Mouse (Mus musculus) duodenum, adult 2 months (tissue): Measurements from ENCODE around the gene Usp43. TPM values are rescaled to one million over a fixed set of nuclear protein-coding genes. Genes with fewer than 3 reads are reported as not detected.

ENCODE experiments used
- polyA plus RNA-seq: library from polyadenylated mRNA; depleted of rRNA; stranded (reverse); fragments of >200 nt; gene quantifications from 2 replicates; pipeline ENCODE4 v1.2.3, GENCODE M21; 2012; ENCODE audit warnings: low replicate concordance; rRNA removed

Usp43 gene
- 12.5 and 16.9 TPM in 2 replicates for polyA plus RNA-seq

GRCm38 (mm10) chr11:67921827-67922754 lies at the start of gene Usp43:
TSS of gene Usp43 (minus strand) at chr11:67922153.

GRCm38 (mm10) chr11:67965905-67966878 lies 44.2 kb upstream of the Usp43 start, which contains the start of gene Stx8:
TSS of gene Stx8 (plus strand) at chr11:67966193.

GRCm38 (mm10) chr11:67965242-67965883 lies 43.4 kb upstream of the Usp43 start, which contains the start of gene Cfap52:
TSS of gene Cfap52 (minus strand) at chr11:67965651.

Other genes with a start within 250 kb of the Usp43 start
- not detected in 2 replicates for gene Rcvrn, start 226.8 kb downstream of the Usp43 start, polyA plus RNA-seq
- gene Glp2r, start 151.0 kb downstream of the Usp43 start, polyA plus RNA-seq: 0.41 and 1.1 TPM in 2 replicates
- gene Gsg1l2, start 147.5 kb downstream of the Usp43 start, polyA plus RNA-seq: 0.08 and 0.26 TPM in 2 replicates
- not detected in 2 replicates for gene Dhrs7c, start 124.0 kb downstream of the Usp43 start, polyA plus RNA-seq
- gene Cfap52, start 43.5 kb upstream of the Usp43 start, polyA plus RNA-seq: 0.37 TPM in 1 of 2 replicates, not detected in the other
- 1.4 and 1.7 TPM in 2 replicates for gene Stx8, start 44.0 kb upstream of the Usp43 start, polyA plus RNA-seq